14 mouse cellular contexts compared by ENCODE assay signal in the genomic region with DNA sequence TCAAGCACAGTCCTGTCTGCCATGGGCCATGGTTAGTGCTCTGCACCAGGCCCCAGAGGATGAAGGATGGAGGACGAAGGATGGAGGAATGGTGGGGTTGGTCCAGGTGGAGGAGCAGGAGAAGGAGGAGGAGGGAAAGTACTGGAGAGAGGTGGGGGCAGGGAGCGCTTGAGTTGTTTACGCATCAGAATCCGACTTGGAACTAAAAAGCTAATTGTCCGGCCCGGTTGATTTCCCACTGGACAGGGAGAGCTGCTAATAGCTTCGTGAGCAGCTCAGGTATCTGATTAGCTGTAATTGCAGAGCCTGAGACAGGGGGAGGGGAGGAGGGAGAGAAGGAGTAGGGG. TPM values are rescaled to one million over a fixed set of nuclear protein-coding genes. Genes with fewer than 3 reads are reported as not detected.
DNase-seq lines count a peak whose midpoint lies in the region; ATAC-seq lines count a peak whose summit lies in the region.
"Had no signal": no experiment of that assay in that cellular context is flagged by ENCODE, and none has a peak within 500 bp of the region (broad histone marks: within the 10 kb centered on the region; RNA-seq: fewer than 3 reads in every experiment).

No protein-coding gene starts in this region.

- no peaks in the 10 kb centered on the region for H3K9me3 ChIP-seq in kidney, embryonic 15.5 days (replicated peaks)
- H3K9me3 ChIP-seq in hindbrain, embryonic 11.5 days (ENCODE audit: control insufficient read depth, low read length), result no peaks in the 10 kb centered on the region
- no peaks in the 10 kb centered on the region for H3K9me3 ChIP-seq in midbrain, embryonic 11.5 days (ENCODE audit: control insufficient read depth, low read length)
- no peaks in the 10 kb centered on the region for H3K9me3 ChIP-seq in heart, embryonic 12.5 days (replicated peaks)
- H3K9me3 ChIP-seq: G1E; stomach, embryonic 15.5 days had no signal

- no peak overlapping the region for H3K9ac ChIP-seq in kidney, embryonic 15.5 days
- no peak overlapping the region for H3K9ac ChIP-seq in hindbrain, embryonic 11.5 days (ENCODE audit: low read depth, low read length)
- H3K9ac ChIP-seq in midbrain, embryonic 11.5 days (ENCODE audit: low read length), result 0 out of 2 replicates have a peak overlapping the region, but pooled peaks have one; percentile 3
- H3K9ac ChIP-seq in heart, embryonic 12.5 days, result no peak overlapping the region
- H3K9ac ChIP-seq: stomach, embryonic 15.5 days had no signal

- no peaks in the 10 kb centered on the region for H3K36me3 ChIP-seq in kidney, embryonic 15.5 days
- no peaks in the 10 kb centered on the region for H3K36me3 ChIP-seq in hindbrain, embryonic 11.5 days (ENCODE audit: control insufficient read depth, insufficient read depth, low read length)
- no peaks in the 10 kb centered on the region for H3K36me3 ChIP-seq in midbrain, embryonic 11.5 days (ENCODE audit: control insufficient read depth, insufficient read depth, low read length)
- H3K36me3 ChIP-seq in heart, embryonic 12.5 days, result no peaks in the 10 kb centered on the region
- H3K36me3 ChIP-seq: G1E; stomach, embryonic 15.5 days had no signal

- no peak for DNase-seq in kidney, adult 8-10 months
- DNase-seq in hindbrain, embryonic 11.5 days (ENCODE audit: low spot score), result peak; percentile 47
- peak; percentile 87 for DNase-seq in midbrain, embryonic 11.5 days (ENCODE audit: low spot score, missing footprints)
- DNase-seq in retina, postnatal 1 day, result peak; percentile 54
- DNase-seq in left cerebral cortex, postnatal 10 days (ENCODE audit: extremely low spot score in 1 of 2, low spot score in 2 of 2), result no peak
- no peak for DNase-seq in adrenal gland, adult 8-10 months
- DNase-seq: heart, adult 2 months; lung, postnatal 4 days; right cerebral cortex, postnatal 25 days had no signal

- peaks cover 66% of the 10 kb centered on the region for H3K27me3 ChIP-seq in kidney, embryonic 15.5 days
- H3K27me3 ChIP-seq in hindbrain, embryonic 11.5 days (ENCODE audit: control insufficient read depth, insufficient read depth, low read length), result peaks cover 32% of the 10 kb centered on the region
- peaks cover 10% of the 10 kb centered on the region for H3K27me3 ChIP-seq in midbrain, embryonic 11.5 days (ENCODE audit: control insufficient read depth, insufficient read depth, low read length)
- peaks cover 72% of the 10 kb centered on the region for H3K27me3 ChIP-seq in heart, embryonic 12.5 days (replicated peaks)

- peak overlapping the region; percentile 19; the same call in 1 of the 2 replicates for H3K4me2 ChIP-seq in kidney, embryonic 15.5 days
- no peak overlapping the region for H3K4me2 ChIP-seq in hindbrain, embryonic 11.5 days (replicated peaks; ENCODE audit: low read depth, low read length)
- H3K4me2 ChIP-seq in midbrain, embryonic 11.5 days, result no peak overlapping the region
- no peak overlapping the region for H3K4me2 ChIP-seq in heart, embryonic 12.5 days
- H3K4me2 ChIP-seq: liver, embryonic 11.5 days; stomach, embryonic 15.5 days had no signal

- intact Hi-C loops in left cerebral cortex, postnatal 10 days (cut with DNase I), result no loop called here

- 3% methylated on average over 7 of the region's 7 CpGs for WGBS in kidney, embryonic 15.5 days
- WGBS in hindbrain, embryonic 11.5 days, result 2% methylated on average over 7 of the region's 7 CpGs
- 3% methylated on average over 7 of the region's 7 CpGs for WGBS in midbrain, embryonic 11.5 days
- WGBS in heart, embryonic 12.5 days, result 4% methylated on average over 7 of the region's 7 CpGs

- H3K4me1 ChIP-seq in kidney, embryonic 15.5 days, result peaks cover 38% of the 10 kb centered on the region
- H3K4me1 ChIP-seq in hindbrain, embryonic 11.5 days (replicated peaks; ENCODE audit: control insufficient read depth, insufficient read depth, low read length), result peaks cover 3% of the 10 kb centered on the region
- H3K4me1 ChIP-seq in midbrain, embryonic 11.5 days (ENCODE audit: control insufficient read depth, insufficient read depth, low read length), result peaks cover 11% of the 10 kb centered on the region
- H3K4me1 ChIP-seq in heart, embryonic 12.5 days (replicated peaks), result peaks cover 11% of the 10 kb centered on the region; the same call in 1 of the 2 replicates

- no peak overlapping the region for H3K4me3 ChIP-seq in kidney, embryonic 15.5 days (replicated peaks)
- no peak overlapping the region for H3K4me3 ChIP-seq in hindbrain, embryonic 11.5 days (ENCODE audit: low read depth, low read length)
- H3K4me3 ChIP-seq in midbrain, embryonic 11.5 days (ENCODE audit: low read depth, low read length), result no peak overlapping the region
- H3K4me3 ChIP-seq in heart, embryonic 12.5 days, result no peak overlapping the region
- H3K4me3 ChIP-seq: heart, adult 2 months; stomach, embryonic 15.5 days had no signal

- peak overlapping the region; percentile 77 for H3K27ac ChIP-seq in kidney, embryonic 15.5 days
- H3K27ac ChIP-seq in hindbrain, embryonic 11.5 days (ENCODE audit: low read depth, low read length), result no peak overlapping the region
- H3K27ac ChIP-seq in midbrain, embryonic 11.5 days (ENCODE audit: low read depth, low read length), result peak overlapping the region; percentile 48
- no peak overlapping the region for H3K27ac ChIP-seq in heart, embryonic 12.5 days (ENCODE audit: poor library complexity, severe bottlenecking)
- H3K27ac ChIP-seq: heart, adult 2 months; stomach, embryonic 15.5 days had no signal

- ATAC-seq in kidney, embryonic 15.5 days (replicated peaks; ENCODE audit: low FRiP score), result 0 out of 2 replicates have a peak, but pooled peaks have one; percentile 33
- ATAC-seq in hindbrain, embryonic 11.5 days (ENCODE audit: low FRiP score), result peak; percentile 34; the same call in 1 of the 2 replicates
- peak; percentile 8; the same call in 1 of the 2 replicates for ATAC-seq in midbrain, embryonic 11.5 days (ENCODE audit: low FRiP score)
- ATAC-seq in heart, embryonic 12.5 days (ENCODE audit: insufficient number of reproducible peaks, low FRiP score), result no peak

RNA-seq across cellular contexts. Expression of a gene that starts 53.5 kb away (rescaled TPM):
- 4.6 and 5.9 TPM in 2 replicates for polyA plus RNA-seq in kidney, embryonic 15.5 days (2015; fragmentation: Nextera tagmentation; extraction: Ambion mirVana)
- polyA plus RNA-seq in hindbrain, embryonic 11.5 days (2014; fragmentation: Nextera tagmentation; extraction: Ambion mirVana), result 4.0 and 4.9 TPM in 2 replicates
- polyA plus RNA-seq in midbrain, embryonic 11.5 days (2014; fragmentation: Nextera tagmentation; extraction: Ambion mirVana), result 4.3 and 4.9 TPM in 2 replicates
- total RNA-seq in left cerebral cortex, postnatal 10 days (2021), result 1 to 10 TPM; 4.3 to 4.6 TPM
- total RNA-seq in adrenal gland, adult 8-10 months (2022), result 10 to 100 TPM in 2 of 4 experiments, 1 to 10 TPM in 2; 7.6 to 28.1 (median 12.6) TPM
- polyA plus RNA-seq in heart, embryonic 12.5 days (2016; fragmentation: Nextera tagmentation; extraction: Ambion mirVana), result 2.1 and 3.4 TPM in 2 replicates

Comparison
In these comparisons a context has a peak if more than half of its experiments do, and no peak if none do; other contexts are left out.
1. H3K27ac ChIP-seq: peak in kidney, embryonic 15.5 days (single experiment) and midbrain, embryonic 11.5 days (single experiment); none in hindbrain, embryonic 11.5 days (single experiment) and heart, embryonic 12.5 days (single experiment).
2. DNase-seq: peak in hindbrain, embryonic 11.5 days (single experiment), midbrain, embryonic 11.5 days (single experiment) and retina, postnatal 1 day (single experiment); none in kidney, adult 8-10 months (0 of 2), left cerebral cortex, postnatal 10 days (0 of 2) and adrenal gland, adult 8-10 months (single experiment).